Mouse (Mus musculus): ENCODE measurements at regions not wholly inside any gene's neighbourhood (a gene's known extent, or its start where the extent isn't known, plus 50 kb on each side); places are given as distances from the start of the nearest gene placed in this dataset.

DNA sequence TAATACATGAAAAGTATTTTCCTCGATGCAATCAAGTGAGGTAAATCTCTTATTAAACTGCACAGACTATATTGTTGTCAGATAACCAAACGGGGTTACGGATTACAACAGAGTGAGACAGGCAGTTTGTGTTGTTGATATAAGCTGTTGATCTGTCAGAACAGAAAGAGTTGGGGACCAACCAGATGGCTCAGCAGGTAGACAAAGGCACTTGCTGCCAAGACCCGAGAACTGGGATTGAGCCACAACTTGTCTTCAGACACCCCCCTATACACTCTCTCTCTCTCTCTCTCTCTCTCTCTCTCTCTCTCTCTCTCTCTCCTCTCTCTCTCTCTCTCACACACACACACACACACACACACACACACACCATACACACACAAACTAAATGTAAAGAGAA lies 172.7 kb upstream of the Rnf219 start:
- TF ChIP-seq CTCF (IDR thresholded peaks at IDR 0.05; ENCODE audit: low read depth) (no peak), EP300 (optimal IDR thresholded peaks at IDR 0.05) (no peak)
